Mouse (Mus musculus) testis, postnatal 14 days (tissue): ENCODE measurements around the gene Fbxo3.
"Not testable (repeated sequence)": the region's sequence is repeated elsewhere in the genome, so short reads cannot be mapped to it uniquely, and the experiment has no call there.

Source experiments
- DNase-seq: peaks from one replicate; pipeline ENCODE4 v3.0.0; 2021; ENCODE audit warnings: low spot score

Fbxo3 gene

GRCm38 (mm10) chr2:104096796-104097195, 69.3 kb downstream of the Fbxo3 start:
- DNase-seq: not testable (repeated sequence)

GRCm38 (mm10) chr2:104097396-104097795, 69.9 kb downstream of the Fbxo3 start:
- DNase-seq: not testable (repeated sequence)

GRCm38 (mm10) chr2:104098529-104099230, 71.2 kb downstream of the Fbxo3 start:
- DNase-seq: no peak

GRCm38 (mm10) chr2:104099231-104099585, 71.7 kb downstream of the Fbxo3 start:
- DNase-seq: no peak

- DNase-seq: no peak
Observed at GRCm38 (mm10) chr2:104099946-104100345, 72.4 kb downstream of the Fbxo3 start.

- no peak for DNase-seq
Observed at GRCm38 (mm10) chr2:104104800-104105199, 77.3 kb downstream of the Fbxo3 start.

GRCm38 (mm10) chr2:104109021-104109420, 81.5 kb downstream of the Fbxo3 start:
- not testable (repeated sequence) for DNase-seq

GRCm38 (mm10) chr2:104109528-104109927, 82.0 kb downstream of the Fbxo3 start:
- DNase-seq: no peak

GRCm38 (mm10) chr2:104110031-104110430, 82.5 kb downstream of the Fbxo3 start:
- no peak for DNase-seq

GRCm38 (mm10) chr2:104111170-104111797, 83.8 kb downstream of the Fbxo3 start:
- DNase-seq: not testable (repeated sequence)
